Mouse (Mus musculus): ENCODE results near the gene Hnrnpl. TPM values are rescaled to one million over a fixed set of nuclear protein-coding genes. Genes with fewer than 3 reads are reported as not detected.

Gene Hnrnpl
- polyA plus RNA-seq, 1 experiment from 2014 or later, result 284 TPM

- Histone ChIP-seq H3K4me1 (peaks cover 23% of the 10 kb centered on the region), H3K27me3 (no peaks in the 10 kb centered on the region), H3K4me2 (replicated peaks) (no peak overlapping the region), H3K9ac (no peak overlapping the region), H3K27ac (no peak overlapping the region), H3K9me3 (no peaks in the 10 kb centered on the region), H3K4me3 (no peak overlapping the region), H3K36me3 (no peaks in the 10 kb centered on the region)
- ATAC-seq (ENCODE audit: low FRiP score, low read depth), result no peak
- 63% methylated on average over 1 of the region's 1 CpGs for WGBS
These were observed 38.9 kb downstream of the Hnrnpl start for GRCm38 (mm10) chr7:28847273-28847672.

GRCm38 (mm10) chr7:28849700-28850236 lies 41.4 kb downstream of the Hnrnpl start:
- peak overlapping the region; percentile 21; the same call in 1 of the 2 replicates for H3K4me2 ChIP-seq (replicated peaks)
- H3K27me3 ChIP-seq, result no peaks in the 10 kb centered on the region
- WGBS, result 23% methylated on average over 1 of the region's 1 CpGs
- H3K36me3 ChIP-seq, result no peaks in the 10 kb centered on the region
- no peak overlapping the region for H3K4me3 ChIP-seq
- ATAC-seq (ENCODE audit: low FRiP score, low read depth), result peak; percentile 85
- H3K4me1 ChIP-seq, result peaks cover 23% of the 10 kb centered on the region
- H3K27ac ChIP-seq, result peak overlapping the region; percentile 74; the same call in 1 of the 2 replicates
- no peak overlapping the region; the same call in 1 of the 2 replicates for H3K9ac ChIP-seq
- H3K9me3 ChIP-seq, result no peaks in the 10 kb centered on the region; the same call in 1 of the 2 replicates

- no peak for ATAC-seq (ENCODE audit: low FRiP score, low read depth)
- peak overlapping the region; percentile 74; the same call in 1 of the 2 replicates for H3K27ac ChIP-seq
- WGBS, result 73% methylated on average over 4 of the region's 4 CpGs
- no peak overlapping the region for H3K4me3 ChIP-seq
- no peak overlapping the region for H3K4me2 ChIP-seq (replicated peaks)
- peaks cover 23% of the 10 kb centered on the region for H3K4me1 ChIP-seq
- no peak overlapping the region for H3K9ac ChIP-seq
- no peaks in the 10 kb centered on the region for H3K36me3 ChIP-seq
- no peaks in the 10 kb centered on the region for H3K27me3 ChIP-seq
- H3K9me3 ChIP-seq, result no peaks in the 10 kb centered on the region; the same call in 1 of the 2 replicates
These were observed 42.3 kb downstream of the Hnrnpl start for GRCm38 (mm10) chr7:28850642-28851041.

- Histone ChIP-seq H3K27me3 (no peaks in the 10 kb centered on the region), H3K27ac (no peak overlapping the region), H3K4me2 (replicated peaks) (no peak overlapping the region), H3K36me3 (no peaks in the 10 kb centered on the region), H3K4me1 (peaks cover 16% of the 10 kb centered on the region), H3K9me3 (0 out of 2 replicates have a peak, but pooled peaks cover 4% of the 10 kb centered on the region), H3K9ac (no peak overlapping the region), H3K4me3 (no peak overlapping the region)
- WGBS, result 92% methylated on average over 2 of the region's 2 CpGs
- ATAC-seq (ENCODE audit: low FRiP score, low read depth), result no peak
These were observed 51.6 kb downstream of the Hnrnpl start for GRCm38 (mm10) chr7:28859953-28860352.

- 89% methylated on average over 6 of the region's 6 CpGs for WGBS
- ATAC-seq (ENCODE audit: low FRiP score, low read depth), result no peak
These were observed 52.6 kb downstream of the Hnrnpl start for GRCm38 (mm10) chr7:28860898-28861297.

GRCm38 (mm10) chr7:28862817-28863499 lies 54.6 kb downstream of the Hnrnpl start:
- ATAC-seq (ENCODE audit: low FRiP score, low read depth), result no peak
- 69% methylated on average over 15 of the region's 15 CpGs for WGBS
- H3K9ac ChIP-seq, result no peak overlapping the region
- 0 out of 2 replicates have a peak, but pooled peaks cover 4% of the 10 kb centered on the region for H3K9me3 ChIP-seq
- no peak overlapping the region for H3K27ac ChIP-seq
- peaks cover 26% of the 10 kb centered on the region for H3K4me1 ChIP-seq
- no peak overlapping the region for H3K4me2 ChIP-seq (replicated peaks)
- H3K27me3 ChIP-seq, result no peaks in the 10 kb centered on the region
- H3K36me3 ChIP-seq, result no peaks in the 10 kb centered on the region
- no peak overlapping the region for H3K4me3 ChIP-seq

More at GRCm38 (mm10) chr7:28860898-28861297, 52.6 kb downstream of the Hnrnpl start:
- Histone ChIP-seq H3K9me3 (0 out of 2 replicates have a peak, but pooled peaks cover 4% of the 10 kb centered on the region), H3K27ac (no peak overlapping the region), H3K4me2 (replicated peaks) (no peak overlapping the region), H3K4me1 (peaks cover 21% of the 10 kb centered on the region), H3K9ac (no peak overlapping the region), H3K36me3 (no peaks in the 10 kb centered on the region), H3K27me3 (no peaks in the 10 kb centered on the region), H3K4me3 (no peak overlapping the region)

- Histone ChIP-seq H3K36me3 (no peaks in the 10 kb centered on the region), H3K27me3 (no peaks in the 10 kb centered on the region), H3K9ac (no peak within 1 kb of the TSS; the same call in 1 of the 2 replicates), H3K4me2 (replicated peaks) (peak within 1 kb of the TSS; percentile 38), H3K9me3 (0 out of 2 replicates have a peak, but pooled peaks cover 4% of the 10 kb centered on the region), H3K27ac (0 out of 2 replicates have a peak within 1 kb of the TSS, but pooled peaks have one; percentile 44), H3K4me1 (peaks cover 26% of the 10 kb centered on the region), H3K4me3 (peak within 1 kb of the TSS; percentile 2; the same call in 1 of the 2 replicates)
- WGBS, result 63% methylated on average over 6 of the region's 6 CpGs
- no peak for ATAC-seq (ENCODE audit: low FRiP score, low read depth)
These were observed 55.2 kb downstream of the Hnrnpl start, which contains the start of gene Lgals7 for GRCm38 (mm10) chr7:28863540-28863939. Gene Lgals7 (plus strand): TSS chr7:28863853.

- WGBS, result 38% methylated on average over 9 of the region's 9 CpGs
- H3K9ac ChIP-seq, result no peak overlapping the region; the same call in 1 of the 2 replicates
- H3K4me3 ChIP-seq, result peak overlapping the region; percentile 2; the same call in 1 of the 2 replicates
These were observed 56.0 kb downstream of the Hnrnpl start for GRCm38 (mm10) chr7:28864288-28864750.

GRCm38 (mm10) chr7:28865481-28866300 lies 57.4 kb downstream of the Hnrnpl start:
- Histone ChIP-seq H3K4me3 (peak overlapping the region; percentile 26), H3K27ac (no peak overlapping the region; the same call in 1 of the 2 replicates), H3K4me2 (replicated peaks) (peak overlapping the region; percentile 57), H3K36me3 (no peaks in the 10 kb centered on the region), H3K9ac (0 out of 2 replicates have a peak overlapping the region, but pooled peaks have one; percentile 27), H3K4me1 (peaks cover 26% of the 10 kb centered on the region), H3K27me3 (no peaks in the 10 kb centered on the region), H3K9me3 (0 out of 2 replicates have a peak, but pooled peaks cover 4% of the 10 kb centered on the region)
- peak; percentile 46; the same call in 1 of the 2 replicates for ATAC-seq (ENCODE audit: low FRiP score, low read depth)
- WGBS, result 41% methylated on average over 33 of the region's 33 CpGs

More at GRCm38 (mm10) chr7:28864288-28864750, 56.0 kb downstream of the Hnrnpl start:
- ATAC-seq (ENCODE audit: low FRiP score, low read depth), result peak; percentile 10; the same call in 1 of the 2 replicates
- H3K4me1 ChIP-seq, result peaks cover 26% of the 10 kb centered on the region
- H3K36me3 ChIP-seq, result no peaks in the 10 kb centered on the region
- 0 out of 2 replicates have a peak, but pooled peaks cover 4% of the 10 kb centered on the region for H3K9me3 ChIP-seq
- peak overlapping the region; percentile 38 for H3K4me2 ChIP-seq (replicated peaks)
- 0 out of 2 replicates have a peak overlapping the region, but pooled peaks have one; percentile 44 for H3K27ac ChIP-seq
- H3K27me3 ChIP-seq, result no peaks in the 10 kb centered on the region

- ATAC-seq (ENCODE audit: low FRiP score, low read depth), result no peak
- no peaks in the 10 kb centered on the region for H3K36me3 ChIP-seq
- WGBS, result 89% methylated on average over 28 of the region's 28 CpGs
- H3K27ac ChIP-seq, result no peak overlapping the region
- H3K4me1 ChIP-seq, result peaks cover 26% of the 10 kb centered on the region
- H3K4me2 ChIP-seq (replicated peaks), result no peak overlapping the region
- no peaks in the 10 kb centered on the region for H3K27me3 ChIP-seq
- H3K9ac ChIP-seq, result no peak overlapping the region
- H3K4me3 ChIP-seq, result no peak overlapping the region
- H3K9me3 ChIP-seq, result no peaks in the 10 kb centered on the region
These were observed 58.6 kb downstream of the Hnrnpl start for GRCm38 (mm10) chr7:28866769-28867507.

Measured in limb, embryonic 13.5 days (tissue).